Mouse (Mus musculus): ENCODE results near the gene Gm5662. TPM values are rescaled to one million over a fixed set of nuclear protein-coding genes. Genes with fewer than 3 reads are reported as not detected.
"Not testable (repeated sequence)": the region's sequence is repeated elsewhere in the genome, so short reads cannot be mapped to it uniquely, and the experiment has no call there.

The Gm5662 gene
- polyA plus RNA-seq (2014; fragmentation: Nextera tagmentation; extraction: Ambion mirVana), result not detected in 2 replicates

- WGBS, result 92% methylated on average over 5 of the region's 5 CpGs
Observed at GRCm38 (mm10) chr12:88274400-88274799, at the start of gene Gm5662. Gene Gm5662, minus strand, starts transcription at chr12:88274500.

GRCm38 (mm10) chr12:88323926-88324325 is 49.6 kb upstream of the Gm5662 start, which contains the start of gene Gm5039:
Gene Gm5039, minus strand, starts transcription at chr12:88324026.
- WGBS, result 93% methylated on average over 2 of the region's 2 CpGs
- not testable (repeated sequence) for H3K4me1 ChIP-seq (ENCODE audit: control insufficient read depth, insufficient read depth, low read length); H3K27me3 ChIP-seq (ENCODE audit: control insufficient read depth, insufficient read depth, low read length); ATAC-seq (ENCODE audit: low FRiP score, low TSS enrichment); H3K36me3 ChIP-seq (ENCODE audit: control insufficient read depth, insufficient read depth, low read length); DNase-seq; H3K9ac ChIP-seq (replicated peaks; ENCODE audit: low read length); H3K4me3 ChIP-seq (replicated peaks; ENCODE audit: low read depth, low read length); H3K27ac ChIP-seq (replicated peaks; ENCODE audit: low read depth, low read length); H3K4me2 ChIP-seq (ENCODE audit: low read length); H3K9me3 ChIP-seq (ENCODE audit: control insufficient read depth, low read length)

More at GRCm38 (mm10) chr12:88274400-88274799, at the start of gene Gm5662:
- ATAC-seq (ENCODE audit: low FRiP score, low TSS enrichment); H3K4me1 ChIP-seq (ENCODE audit: control insufficient read depth, insufficient read depth, low read length); H3K27ac ChIP-seq (replicated peaks; ENCODE audit: low read depth, low read length); H3K4me3 ChIP-seq (replicated peaks; ENCODE audit: low read depth, low read length); DNase-seq; H3K9me3 ChIP-seq (ENCODE audit: control insufficient read depth, low read length); H3K4me2 ChIP-seq (ENCODE audit: low read length); H3K27me3 ChIP-seq (ENCODE audit: control insufficient read depth, insufficient read depth, low read length); H3K9ac ChIP-seq (replicated peaks; ENCODE audit: low read length); H3K36me3 ChIP-seq (ENCODE audit: control insufficient read depth, insufficient read depth, low read length): not testable (repeated sequence)

GRCm38 (mm10) chr12:88314556-88314955 is 40.3 kb upstream of the Gm5662 start:
- H3K36me3 ChIP-seq (ENCODE audit: control insufficient read depth, insufficient read depth, low read length), result no peaks in the 10 kb centered on the region
- H3K4me2 ChIP-seq (ENCODE audit: low read length), result no peak overlapping the region
- no peaks in the 10 kb centered on the region for H3K4me1 ChIP-seq (ENCODE audit: control insufficient read depth, insufficient read depth, low read length)
- no peaks in the 10 kb centered on the region for H3K9me3 ChIP-seq (ENCODE audit: control insufficient read depth, low read length)
- WGBS, result 82% methylated on average over 3 of the region's 3 CpGs
- H3K4me3 ChIP-seq (replicated peaks; ENCODE audit: low read depth, low read length), result no peak overlapping the region
- no peak overlapping the region for H3K27ac ChIP-seq (replicated peaks; ENCODE audit: low read depth, low read length)
- DNase-seq (no peak), ATAC-seq (ENCODE audit: low FRiP score, low TSS enrichment) (no peak)
- no peak overlapping the region for H3K9ac ChIP-seq (replicated peaks; ENCODE audit: low read length)
- H3K27me3 ChIP-seq (ENCODE audit: control insufficient read depth, insufficient read depth, low read length), result no peaks in the 10 kb centered on the region

GRCm38 (mm10) chr12:88297171-88297570 is 22.9 kb upstream of the Gm5662 start:
- H3K27ac ChIP-seq (replicated peaks; ENCODE audit: low read depth, low read length); H3K4me1 ChIP-seq (ENCODE audit: control insufficient read depth, insufficient read depth, low read length); ATAC-seq (ENCODE audit: low FRiP score, low TSS enrichment); H3K4me3 ChIP-seq (replicated peaks; ENCODE audit: low read depth, low read length); H3K27me3 ChIP-seq (ENCODE audit: control insufficient read depth, insufficient read depth, low read length); H3K36me3 ChIP-seq (ENCODE audit: control insufficient read depth, insufficient read depth, low read length); H3K9me3 ChIP-seq (ENCODE audit: control insufficient read depth, low read length); H3K4me2 ChIP-seq (ENCODE audit: low read length); H3K9ac ChIP-seq (replicated peaks; ENCODE audit: low read length); DNase-seq: not testable (repeated sequence)
- WGBS, result 83% methylated on average over 2 of the region's 2 CpGs

GRCm38 (mm10) chr12:88293082-88293481 is 18.8 kb upstream of the Gm5662 start:
- ATAC-seq (ENCODE audit: low FRiP score, low TSS enrichment); H3K36me3 ChIP-seq (ENCODE audit: control insufficient read depth, insufficient read depth, low read length); H3K27ac ChIP-seq (replicated peaks; ENCODE audit: low read depth, low read length); H3K4me3 ChIP-seq (replicated peaks; ENCODE audit: low read depth, low read length); H3K4me1 ChIP-seq (ENCODE audit: control insufficient read depth, insufficient read depth, low read length); H3K4me2 ChIP-seq (ENCODE audit: low read length); H3K9ac ChIP-seq (replicated peaks; ENCODE audit: low read length); DNase-seq; H3K9me3 ChIP-seq (ENCODE audit: control insufficient read depth, low read length); H3K27me3 ChIP-seq (ENCODE audit: control insufficient read depth, insufficient read depth, low read length): not testable (repeated sequence)
- 83% methylated on average over 4 of the region's 4 CpGs for WGBS

GRCm38 (mm10) chr12:88285224-88285623 is 10.9 kb upstream of the Gm5662 start:
- not testable (repeated sequence) for H3K27me3 ChIP-seq (ENCODE audit: control insufficient read depth, insufficient read depth, low read length); ATAC-seq (ENCODE audit: low FRiP score, low TSS enrichment)

GRCm38 (mm10) chr12:88257241-88257640 is 17.1 kb downstream of the Gm5662 start:
- Histone ChIP-seq H3K9me3 (ENCODE audit: control insufficient read depth, low read length) (0 out of 2 replicates have a peak, but pooled peaks cover 4% of the 10 kb centered on the region), H3K9ac (replicated peaks; ENCODE audit: low read length) (no peak overlapping the region), H3K27ac (replicated peaks; ENCODE audit: low read depth, low read length) (no peak overlapping the region), H3K4me3 (replicated peaks; ENCODE audit: low read depth, low read length) (no peak overlapping the region), H3K4me1 (ENCODE audit: control insufficient read depth, insufficient read depth, low read length) (no peaks in the 10 kb centered on the region), H3K36me3 (ENCODE audit: control insufficient read depth, insufficient read depth, low read length) (no peaks in the 10 kb centered on the region), H3K27me3 (ENCODE audit: control insufficient read depth, insufficient read depth, low read length) (no peaks in the 10 kb centered on the region), H3K4me2 (ENCODE audit: low read length) (no peak overlapping the region)
- 55% methylated on average over 1 of the region's 1 CpGs for WGBS
- DNase-seq (no peak), ATAC-seq (ENCODE audit: low FRiP score, low TSS enrichment) (no peak)

More at GRCm38 (mm10) chr12:88285224-88285623, 10.9 kb upstream of the Gm5662 start:
- not testable (repeated sequence) for H3K36me3 ChIP-seq (ENCODE audit: control insufficient read depth, insufficient read depth, low read length); H3K4me2 ChIP-seq (ENCODE audit: low read length); H3K4me1 ChIP-seq (ENCODE audit: control insufficient read depth, insufficient read depth, low read length); H3K9me3 ChIP-seq (ENCODE audit: control insufficient read depth, low read length); H3K4me3 ChIP-seq (replicated peaks; ENCODE audit: low read depth, low read length); H3K9ac ChIP-seq (replicated peaks; ENCODE audit: low read length); DNase-seq; H3K27ac ChIP-seq (replicated peaks; ENCODE audit: low read depth, low read length)
- whole genome bisulfite sequencing, result 89% methylated on average over 4 of the region's 5 CpGs

GRCm38 (mm10) chr12:88255917-88256316 is 18.4 kb downstream of the Gm5662 start:
- ATAC-seq (ENCODE audit: low FRiP score, low TSS enrichment), result not testable (repeated sequence)

GRCm38 (mm10) chr12:88250000-88250399 is 24.3 kb downstream of the Gm5662 start, which contains the start of gene Gm8332:
Gene Gm8332, minus strand, starts transcription at chr12:88250100.
- H3K9me3 ChIP-seq (ENCODE audit: control insufficient read depth, low read length); H3K36me3 ChIP-seq (ENCODE audit: control insufficient read depth, insufficient read depth, low read length); DNase-seq; H3K4me3 ChIP-seq (replicated peaks; ENCODE audit: low read depth, low read length); ATAC-seq (ENCODE audit: low FRiP score, low TSS enrichment); H3K27me3 ChIP-seq (ENCODE audit: control insufficient read depth, insufficient read depth, low read length); H3K9ac ChIP-seq (replicated peaks; ENCODE audit: low read length); H3K4me2 ChIP-seq (ENCODE audit: low read length); H3K27ac ChIP-seq (replicated peaks; ENCODE audit: low read depth, low read length); H3K4me1 ChIP-seq (ENCODE audit: control insufficient read depth, insufficient read depth, low read length): not testable (repeated sequence)
- WGBS, result 81% methylated on average over 1 of the region's 2 CpGs

More at GRCm38 (mm10) chr12:88255917-88256316, 18.4 kb downstream of the Gm5662 start:
- H3K9me3 ChIP-seq (ENCODE audit: control insufficient read depth, low read length); H3K4me3 ChIP-seq (replicated peaks; ENCODE audit: low read depth, low read length); H3K27ac ChIP-seq (replicated peaks; ENCODE audit: low read depth, low read length); DNase-seq; H3K36me3 ChIP-seq (ENCODE audit: control insufficient read depth, insufficient read depth, low read length); H3K9ac ChIP-seq (replicated peaks; ENCODE audit: low read length); H3K4me1 ChIP-seq (ENCODE audit: control insufficient read depth, insufficient read depth, low read length); H3K4me2 ChIP-seq (ENCODE audit: low read length); H3K27me3 ChIP-seq (ENCODE audit: control insufficient read depth, insufficient read depth, low read length): not testable (repeated sequence)
- WGBS, result 68% methylated on average over 2 of the region's 2 CpGs

All from midbrain, embryonic 14.5 days (tissue).